Mouse (Mus musculus) heart, embryonic 14.5 days (tissue): Measurements from ENCODE around the gene Dcaf5. TPM values are rescaled to one million over a fixed set of nuclear protein-coding genes. Genes with fewer than 3 reads are reported as not detected.

Source experiments
- ATAC-seq: fragments of 200-750 bp; cut with Nextera tagmentation; 2 replicates; pipeline ENCODE4 v1.8.0; 2017; ENCODE audit warnings: low read depth, moderate TSS enrichment; ENCODE audit not compliant: insufficient number of reproducible peaks, insufficient read depth, low FRiP score
- H3K27ac ChIP-seq, 2 experiments: fragments of 200-500 bp in 1 of 2; fragments of 300-500 bp in 1 of 2; sonication (generic) in 1 of 2; replicated peaks in 1 of 2; 2 replicates each; pipeline ENCODE4 v1.5.1; 2012 to 2014; ENCODE audit warnings: low read depth in 2 of 2, low read length in 2 of 2, control low read depth in 1 of 2, mild to moderate bottlenecking in 1 of 2, mixed read lengths in 1 of 2; ENCODE audit not compliant: control insufficient read depth in 1 of 2, insufficient read depth in 1 of 2
- H3K27me3 ChIP-seq: fragments of 300-500 bp; sonication (generic); 2 replicates; pipeline ENCODE4 v1.6.1; 2014; ENCODE audit warnings: mild to moderate bottlenecking, low read length, control low read depth; ENCODE audit not compliant: control insufficient read depth, insufficient read depth
- H3K36me3 ChIP-seq: fragments of 300-500 bp; sonication (generic); 2 replicates; pipeline ENCODE4 v1.6.1; 2014; ENCODE audit warnings: mild to moderate bottlenecking, control low read depth, low read length, mixed read lengths; ENCODE audit not compliant: control insufficient read depth, insufficient read depth
- H3K4me1 ChIP-seq, 2 experiments: fragments of 200-500 bp in 1 of 2; fragments of 300-500 bp in 1 of 2; sonication (generic) in 1 of 2; 2 replicates each; pipeline ENCODE4 v1.6.1; 2012 to 2014; ENCODE audit warnings: low read length in 2 of 2, control low read depth in 1 of 2, mixed read lengths in 1 of 2; ENCODE audit not compliant: control insufficient read depth in 2 of 2, insufficient read depth in 2 of 2
- H3K4me2 ChIP-seq: fragments of 300-500 bp; sonication (generic); 2 replicates; pipeline ENCODE4 v1.6.1; 2014; ENCODE audit warnings: mild to moderate bottlenecking, low read length
- H3K4me3 ChIP-seq, 2 experiments: fragments of 200-500 bp in 1 of 2; fragments of 300-500 bp in 1 of 2; sonication (generic) in 1 of 2; 2 replicates each; pipeline ENCODE4 v1.5.1; 2012 to 2014; ENCODE audit warnings: low read length in 2 of 2, mild to moderate bottlenecking in 2 of 2, control low read depth in 1 of 2, low read depth in 1 of 2, moderate library complexity in 1 of 2; ENCODE audit not compliant: control insufficient read depth in 1 of 2, insufficient read depth in 1 of 2
- H3K9ac ChIP-seq: fragments of 300-500 bp; sonication (generic); 2 replicates; pipeline ENCODE4 v1.6.1; 2014; ENCODE audit warnings: mild to moderate bottlenecking, low read length
- H3K9me3 ChIP-seq: fragments of 300-500 bp; sonication (generic); 2 replicates; pipeline ENCODE4 v1.6.1; 2016; ENCODE audit warnings: low read length, control low read depth; ENCODE audit not compliant: control insufficient read depth
- WGBS: fragments of 180-500 bp; shearing (Covaris S2); extraction: QIAGEN DNeasy Blood & Tissue Kit; methylation state at CpG from one replicate; pipeline ENCODE4 v1.1.7; 2014; 5-methylcytosine and 5-hydroxymethylcytosine counted together
- polyA plus RNA-seq: library from polyadenylated mRNA; unstranded; fragments of >200 nt; fragmentation: Nextera tagmentation; extraction: Ambion mirVana; gene quantifications from 2 replicates; pipeline ENCODE4 v1.2.1, GENCODE M21; 2014

Dcaf5 gene
- polyA plus RNA-seq, 1 experiment from 2014 or later: 10.5 TPM

DNA sequence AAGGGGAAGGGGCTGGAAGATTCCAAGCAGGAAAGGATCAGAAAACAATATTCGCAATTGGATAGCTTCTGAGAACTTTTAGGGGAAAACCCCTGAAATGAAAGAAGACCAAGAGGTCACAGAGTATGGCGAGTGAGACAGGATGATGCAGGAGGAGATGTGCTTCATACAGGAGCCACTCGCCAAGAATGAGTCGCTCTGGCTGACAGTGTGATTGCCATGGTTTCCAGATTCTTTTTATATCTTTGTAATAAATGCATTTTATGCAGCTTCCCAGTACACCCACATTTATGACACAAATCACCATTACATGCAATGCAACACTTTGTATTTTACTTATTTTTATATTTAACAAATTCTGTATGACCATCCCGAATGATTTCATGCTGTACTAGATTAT is 49.1 kb downstream of the Dcaf5 start:
- no peaks in the 10 kb centered on the region for H3K9me3 ChIP-seq
- H3K9ac ChIP-seq: no peak overlapping the region
- H3K4me2 ChIP-seq: no peak overlapping the region
- no peak for ATAC-seq
- H3K36me3 ChIP-seq: peaks cover 43% of the 10 kb centered on the region
- 93% methylated on average over 5 of the region's 5 CpGs for WGBS
- peaks cover 2 to 26% of the 10 kb centered on the region in 2 experiments; a peak in 3 of 4 replicates for H3K4me1 ChIP-seq
- no peak overlapping the region for H3K27ac ChIP-seq
- no peaks in the 10 kb centered on the region for H3K27me3 ChIP-seq
- H3K4me3 ChIP-seq: no peak overlapping the region

DNA sequence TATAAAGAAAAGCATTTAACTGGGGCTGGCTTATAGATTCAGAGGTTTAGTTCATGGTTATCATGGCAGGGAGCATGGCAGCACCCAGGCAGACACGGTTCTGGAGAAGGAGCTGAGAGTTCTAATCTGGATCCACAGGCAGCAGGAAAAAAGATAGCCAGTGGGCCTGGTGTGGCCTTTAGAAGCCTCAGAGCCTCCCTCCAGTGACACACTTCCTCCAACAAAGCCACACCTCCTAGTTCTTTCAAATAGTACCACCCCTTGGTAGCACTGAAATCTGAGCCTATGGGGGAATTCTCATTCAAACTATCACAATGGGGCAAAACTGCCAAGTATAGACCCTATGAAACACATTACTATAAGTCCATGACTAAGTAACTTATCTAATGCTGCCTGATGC is 51.0 kb downstream of the Dcaf5 start:
- whole genome bisulfite sequencing: 33% methylated on average over 1 of the region's 1 CpGs
- Histone ChIP-seq H3K27ac (no peak overlapping the region), H3K4me2 (no peak overlapping the region), H3K9me3 (no peaks in the 10 kb centered on the region), H3K9ac (no peak overlapping the region), H3K36me3 (peaks cover 29% of the 10 kb centered on the region), H3K4me3 (no peak overlapping the region), H3K4me1 (peaks cover 2 to 28% of the 10 kb centered on the region in 2 experiments; a peak in 3 of 4 replicates), H3K27me3 (no peaks in the 10 kb centered on the region)
- no peak for ATAC-seq

DNA sequence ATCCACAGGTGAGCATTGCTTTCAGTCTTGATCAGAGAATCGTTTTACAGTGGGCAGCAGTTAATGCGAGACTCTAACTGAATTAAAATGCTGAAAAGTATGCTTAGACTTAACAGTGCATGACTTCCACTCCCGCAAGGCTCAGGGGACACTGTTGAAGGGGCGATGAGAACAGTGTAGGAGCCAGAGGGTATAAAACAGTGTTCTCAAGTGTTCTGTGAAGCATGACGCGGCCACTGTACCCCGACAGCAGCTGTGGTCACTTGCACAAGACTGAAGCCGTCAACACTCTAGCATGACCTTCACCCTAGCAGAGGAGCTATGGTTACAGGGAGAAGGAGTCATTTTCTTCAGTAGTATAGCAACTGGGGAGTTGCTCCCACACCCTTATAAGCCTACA is 52.9 kb downstream of the Dcaf5 start:
- Histone ChIP-seq H3K36me3 (peaks cover 19% of the 10 kb centered on the region), H3K4me3 (no peak overlapping the region), H3K27ac (peak overlapping the region; percentile 9 to 11), H3K27me3 (no peaks in the 10 kb centered on the region), H3K9me3 (no peaks in the 10 kb centered on the region), H3K4me1 (peaks cover 5 to 37% of the 10 kb centered on the region in 2 experiments; a peak in 3 of 4 replicates), H3K9ac (no peak overlapping the region), H3K4me2 (no peak overlapping the region)
- 57% methylated on average over 8 of the region's 8 CpGs for WGBS
- no peak for ATAC-seq

DNA sequence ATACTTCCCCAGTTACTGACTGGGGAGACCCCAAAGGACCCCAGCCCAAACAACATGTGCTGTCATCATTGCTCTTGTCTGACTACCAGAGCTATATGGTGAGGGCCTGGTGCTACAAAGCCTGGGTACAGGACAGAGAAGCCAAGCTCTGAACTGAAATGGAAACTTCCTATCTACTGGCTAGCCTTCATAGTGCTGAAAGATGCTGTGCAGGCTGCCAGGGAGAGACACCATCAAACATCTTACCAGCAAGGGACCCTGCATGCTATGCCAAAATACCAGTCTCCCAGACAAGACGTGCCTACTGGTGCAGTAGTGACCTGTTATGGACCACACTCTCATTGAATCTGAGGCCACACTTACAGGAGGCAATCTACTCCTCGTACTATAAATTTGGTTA is 53.6 kb downstream of the Dcaf5 start:
- H3K36me3 ChIP-seq: peaks cover 18% of the 10 kb centered on the region; the same call in 1 of the 2 replicates
- WGBS: 38% methylated on average over 2 of the region's 2 CpGs

DNA sequence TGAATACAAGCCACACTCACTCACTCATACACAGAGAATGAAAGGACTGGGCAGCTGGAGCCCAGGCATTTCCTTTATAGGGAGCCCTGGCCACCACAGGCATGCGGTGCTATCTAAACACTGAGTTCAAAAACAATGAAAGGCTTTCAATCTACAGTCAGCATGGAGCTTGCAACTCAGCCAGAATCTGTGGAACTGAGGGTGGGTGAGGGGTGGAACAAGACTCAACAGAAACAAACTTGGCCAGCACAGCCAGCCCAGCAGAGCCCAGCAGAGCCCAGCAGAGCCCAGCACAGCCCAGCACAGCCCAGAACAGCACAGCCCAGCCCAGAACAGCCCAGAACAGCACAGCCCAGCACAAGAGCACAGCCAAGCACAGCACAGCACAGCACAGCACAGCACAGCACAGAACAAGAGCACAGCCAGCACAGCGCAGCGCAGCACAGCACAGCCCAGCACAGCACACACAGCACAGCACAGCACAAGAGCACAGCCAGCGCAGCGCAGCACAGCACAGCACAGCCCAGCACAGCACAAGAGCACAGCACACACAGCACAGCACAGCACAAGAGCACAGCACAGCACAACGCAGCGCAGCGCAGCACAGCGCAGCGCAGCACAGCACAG is 56.5 kb downstream of the Dcaf5 start:
- no peak overlapping the region for H3K4me2 ChIP-seq
- 84% methylated on average over 10 of the region's 10 CpGs for WGBS
- H3K27ac ChIP-seq: peak overlapping the region; percentile 30 to 65
- peaks cover 28% of the 10 kb centered on the region for H3K36me3 ChIP-seq
- ATAC-seq: peak; percentile 78
- no peaks in the 10 kb centered on the region for H3K27me3 ChIP-seq
- H3K9me3 ChIP-seq: no peaks in the 10 kb centered on the region
- H3K4me1 ChIP-seq: peaks cover 5 to 30% of the 10 kb centered on the region in 2 experiments; a peak in 3 of 4 replicates
- H3K9ac ChIP-seq: no peak overlapping the region
- no peak overlapping the region for H3K4me3 ChIP-seq

More for the DNA sequence above, 53.6 kb downstream of the Dcaf5 start:
- H3K27me3 ChIP-seq: no peaks in the 10 kb centered on the region
- peak; percentile 29; the same call in 1 of the 2 replicates for ATAC-seq
- no peaks in the 10 kb centered on the region for H3K9me3 ChIP-seq
- no peak overlapping the region for H3K4me2 ChIP-seq
- no peak overlapping the region for H3K4me3 ChIP-seq
- peak overlapping the region; percentile 5 to 11; a peak in 3 of 4 replicates for H3K27ac ChIP-seq
- H3K9ac ChIP-seq: no peak overlapping the region
- peaks cover 5 to 37% of the 10 kb centered on the region in 2 experiments; a peak in 3 of 4 replicates for H3K4me1 ChIP-seq

DNA sequence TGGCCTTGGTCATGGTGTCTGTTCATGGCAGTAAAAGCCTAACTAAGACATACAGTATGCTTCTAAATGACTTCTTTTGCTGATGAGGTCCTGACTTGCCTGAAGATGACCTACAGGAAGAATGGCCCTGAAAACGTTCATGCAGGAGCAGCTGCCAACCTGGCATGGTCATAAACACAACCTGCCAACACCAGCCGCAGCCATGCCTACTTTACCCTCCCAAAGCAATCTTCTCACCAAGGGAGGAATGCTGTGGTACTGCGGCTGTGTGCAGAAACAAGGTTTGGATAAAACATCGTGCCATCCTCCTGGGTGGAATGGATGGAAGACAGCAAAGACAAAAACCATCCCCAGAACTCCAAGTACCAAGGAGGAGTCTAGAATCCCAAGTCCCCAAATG is 57.0 kb downstream of the Dcaf5 start:
- 71% methylated on average over 4 of the region's 4 CpGs for WGBS
- H3K9ac ChIP-seq: no peak overlapping the region

DNA sequence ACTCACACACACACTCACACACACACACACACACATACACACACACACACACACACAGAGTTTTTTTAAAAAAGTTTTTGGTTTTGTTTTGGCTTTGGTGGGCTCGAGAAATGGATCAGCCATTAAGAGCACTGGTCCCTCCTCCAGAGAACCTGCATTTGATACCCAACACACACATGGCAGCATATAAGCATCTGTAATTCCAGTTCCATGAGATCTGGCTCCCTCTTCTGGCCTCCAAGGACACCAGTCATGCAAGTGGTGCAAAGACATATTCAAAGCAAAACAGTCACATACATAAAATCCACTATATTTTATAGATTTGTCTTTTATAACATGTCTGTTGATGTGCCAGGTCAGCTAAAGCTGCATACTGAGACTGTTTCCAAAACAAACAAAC is 58.8 kb downstream of the Dcaf5 start:
- Histone ChIP-seq H3K36me3 (peaks cover 46% of the 10 kb centered on the region), H3K9ac (no peak overlapping the region), H3K9me3 (no peaks in the 10 kb centered on the region), H3K4me2 (no peak overlapping the region), H3K4me3 (no peak overlapping the region), H3K27me3 (no peaks in the 10 kb centered on the region), H3K27ac (no peak overlapping the region), H3K4me1 (peaks cover 3 to 11% of the 10 kb centered on the region in 2 experiments; a peak in 3 of 4 replicates)
- ATAC-seq: no peak
- WGBS: 38% methylated on average over 1 of the region's 1 CpGs

More for the DNA sequence above, 57.0 kb downstream of the Dcaf5 start:
- Histone ChIP-seq H3K4me3 (no peak overlapping the region), H3K4me1 (peaks cover 5 to 26% of the 10 kb centered on the region in 2 experiments; a peak in 3 of 4 replicates), H3K27ac (peak overlapping the region; percentile 65 to 67), H3K9me3 (no peaks in the 10 kb centered on the region), H3K27me3 (no peaks in the 10 kb centered on the region), H3K4me2 (no peak overlapping the region), H3K36me3 (peaks cover 33% of the 10 kb centered on the region)
- ATAC-seq: no peak
